Mouse (Mus musculus) neural tube, embryonic 11.5 days (tissue): ENCODE measurements around the gene Ube2b. TPM values are rescaled to one million over a fixed set of nuclear protein-coding genes. Genes with fewer than 3 reads are reported as not detected.
A peak's percentile ranks its signal among the peaks of the same experiment; 100 is the strongest.

ENCODE experiments used
- ATAC-seq: fragments of 200-750 bp; cut with Nextera tagmentation; 2 replicates; pipeline ENCODE4 v1.8.0; 2017; ENCODE audit warnings: moderate number of reproducible peaks, mild to moderate bottlenecking, moderate TSS enrichment, moderate library complexity; ENCODE audit not compliant: insufficient read depth, low FRiP score, low TSS enrichment
- DNase-seq: peaks from one replicate; pipeline ENCODE4 v3.0.0-alpha.2; 2015; ENCODE audit warnings: low spot score
- H3K27ac ChIP-seq: fragments of 300-500 bp; sonication (generic); 2 replicates; pipeline ENCODE4 v1.5.1; 2014; ENCODE audit warnings: low read depth, mild to moderate bottlenecking, low read length
- H3K27me3 ChIP-seq: fragments of 300-500 bp; sonication (generic); 2 replicates; pipeline ENCODE4 v1.6.1; 2014; ENCODE audit warnings: mild to moderate bottlenecking, low read length, mixed read lengths; ENCODE audit not compliant: control insufficient read depth, insufficient read depth
- H3K36me3 ChIP-seq: fragments of 300-500 bp; sonication (generic); 2 replicates; pipeline ENCODE4 v1.6.1; 2014; ENCODE audit warnings: mild to moderate bottlenecking, low read length, moderate library complexity, mixed read lengths; ENCODE audit not compliant: control insufficient read depth, insufficient read depth
- H3K4me1 ChIP-seq: fragments of 300-500 bp; sonication (generic); 2 replicates; pipeline ENCODE4 v1.6.1; 2014; ENCODE audit warnings: low read length, mixed read lengths; ENCODE audit not compliant: control insufficient read depth, insufficient read depth
- H3K4me2 ChIP-seq: fragments of 300-500 bp; sonication (generic); 2 replicates; pipeline ENCODE4 v1.6.1; 2014; ENCODE audit warnings: low read depth, mild to moderate bottlenecking, moderate library complexity
- H3K4me3 ChIP-seq: fragments of 300-500 bp; sonication (generic); 2 replicates; pipeline ENCODE4 v1.5.1; 2014; ENCODE audit warnings: low read depth, low read length
- H3K9ac ChIP-seq: fragments of 300-500 bp; sonication (generic); 2 replicates; pipeline ENCODE4 v1.6.1; 2014; ENCODE audit warnings: mild to moderate bottlenecking, low read length
- H3K9me3 ChIP-seq: fragments of 300-500 bp; sonication (generic); 2 replicates; pipeline ENCODE4 v1.6.1; 2016; ENCODE audit warnings: low read length; ENCODE audit not compliant: control insufficient read depth
- WGBS: fragments of 180-500 bp; shearing (Covaris S2); extraction: QIAGEN DNeasy Blood & Tissue Kit; methylation state at CpG from one replicate; pipeline ENCODE4 v1.1.7; 2014; 5-methylcytosine and 5-hydroxymethylcytosine counted together
- polyA plus RNA-seq: library from polyadenylated mRNA; unstranded; fragments of >200 nt; fragmentation: Nextera tagmentation; extraction: Ambion mirVana; gene quantifications from 2 replicates; pipeline ENCODE4 v1.2.1, GENCODE M21; 2014

The Ube2b gene
- polyA plus RNA-seq: 178 and 187 TPM in 2 replicates

DNA sequence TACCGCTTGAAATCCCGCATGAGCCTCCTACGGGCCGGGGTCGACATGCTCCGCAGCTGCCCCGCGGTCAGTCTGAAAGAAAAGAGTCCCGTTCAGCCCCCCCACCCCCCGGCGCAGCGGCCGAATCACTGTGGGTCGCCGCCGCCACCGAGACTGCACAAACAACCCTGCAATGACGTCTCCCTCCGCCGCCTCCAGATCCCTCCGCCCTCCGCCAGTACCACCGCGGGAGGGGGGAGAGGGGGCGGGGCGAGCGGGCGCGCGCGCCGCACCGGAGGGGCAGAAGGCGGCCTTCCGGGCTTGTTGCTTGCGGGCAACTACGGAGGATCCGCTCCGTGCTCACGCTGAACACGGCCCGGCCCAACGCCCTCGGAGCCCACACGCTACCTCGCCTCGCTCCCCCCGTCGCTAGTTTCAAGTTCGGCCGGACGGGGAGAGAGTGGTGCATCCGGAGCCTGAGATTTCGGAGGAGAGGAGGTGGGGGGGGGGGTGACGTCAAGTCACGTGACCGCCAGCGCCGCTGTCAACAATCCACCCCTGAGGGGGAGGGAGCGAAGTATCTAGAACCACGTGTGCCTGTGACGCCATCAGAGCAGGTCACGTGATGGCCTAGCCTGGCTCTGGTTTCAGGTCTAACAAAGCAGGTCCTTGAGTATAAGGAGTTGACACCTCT is at the start of gene Ube2b:
Gene Ube2b (minus strand): TSS at position 473 of the 673 bp plus-strand sequence.
- Histone ChIP-seq H3K4me1 (peaks cover 14% of the 10 kb centered on the region; the same call in 1 of the 2 replicates), H3K4me3 (peak within 1 kb of the TSS; percentile 94), H3K27ac (peak within 1 kb of the TSS; percentile 85), H3K27me3 (no peaks in the 10 kb centered on the region), H3K9ac (peak within 1 kb of the TSS; percentile 92), H3K36me3 (peaks cover 6% of the 10 kb centered on the region), H3K9me3 (no peaks in the 10 kb centered on the region), H3K4me2 (peak within 1 kb of the TSS; percentile 60)
- peak; percentile 76 for ATAC-seq
- WGBS: under 1% methylated on average over 54 of the region's 63 CpGs
- peak; percentile 96 for DNase-seq

DNA sequence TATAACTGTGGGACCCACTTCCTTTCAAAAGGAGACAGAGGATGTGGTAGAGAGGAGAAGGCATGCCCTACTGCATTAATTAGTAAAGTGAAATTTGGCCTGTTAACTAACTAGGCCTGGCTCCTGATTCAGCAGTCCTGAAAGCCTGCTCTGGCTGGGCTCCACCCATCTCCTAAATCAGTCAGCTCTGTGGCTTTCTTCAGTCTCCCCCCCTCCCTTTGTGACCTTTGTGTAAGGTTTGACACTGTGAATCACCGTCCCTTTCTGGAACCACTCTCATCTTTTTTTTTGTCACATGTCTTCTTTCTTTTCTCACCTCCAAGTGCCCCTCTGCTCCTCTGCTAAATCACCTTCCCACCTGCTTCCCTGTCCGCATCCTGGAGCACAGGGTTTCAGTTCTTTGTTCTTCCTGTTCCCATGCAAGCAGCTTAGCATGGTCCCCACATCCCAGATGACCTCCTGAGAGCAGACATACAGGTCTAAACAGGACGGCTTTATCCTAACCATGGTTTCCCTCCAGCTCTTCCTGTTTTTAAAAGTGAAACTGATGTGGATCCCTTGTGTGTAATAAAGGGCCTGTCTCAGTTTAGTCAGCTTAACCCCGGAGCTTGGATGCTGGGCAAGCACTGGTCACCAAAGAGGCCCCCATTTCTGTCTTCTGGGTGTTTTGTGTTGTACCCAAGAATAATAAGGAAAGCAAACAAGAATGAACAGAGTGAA is 46.0 kb upstream of the Ube2b start:
- no peaks in the 10 kb centered on the region for H3K9me3 ChIP-seq
- no peaks in the 10 kb centered on the region for H3K27me3 ChIP-seq
- 27% methylated on average over 4 of the region's 4 CpGs for WGBS
- H3K27ac ChIP-seq: no peak overlapping the region
- ATAC-seq: no peak
- H3K36me3 ChIP-seq: no peaks in the 10 kb centered on the region
- H3K9ac ChIP-seq: no peak overlapping the region
- no peaks in the 10 kb centered on the region for H3K4me1 ChIP-seq
- H3K4me2 ChIP-seq: no peak overlapping the region
- no peak overlapping the region for H3K4me3 ChIP-seq
- DNase-seq: no peak

DNA sequence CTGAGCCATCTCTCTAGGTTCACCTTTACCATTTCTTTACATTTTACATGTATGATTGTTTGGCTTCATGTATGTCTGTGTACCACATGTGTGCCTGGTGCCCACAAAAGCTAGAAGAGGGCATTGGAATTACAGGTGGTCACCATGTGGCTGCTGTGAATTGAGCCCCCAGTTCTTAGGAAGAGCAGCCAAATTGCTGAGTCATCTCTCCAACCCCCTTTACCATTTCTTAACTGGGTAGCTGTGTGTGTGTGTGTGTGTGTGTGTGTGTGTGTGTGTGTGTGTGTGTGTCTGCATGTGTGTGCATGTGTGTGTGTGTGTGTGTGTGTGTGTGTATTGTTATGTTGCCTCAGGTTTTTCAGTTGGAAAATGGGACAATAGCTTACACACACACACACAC is 43.6 kb upstream of the Ube2b start:
- ATAC-seq (no peak), DNase-seq (no peak)
- Histone ChIP-seq H3K9me3 (no peaks in the 10 kb centered on the region), H3K4me3 (no peak overlapping the region), H3K9ac (no peak overlapping the region), H3K27me3 (no peaks in the 10 kb centered on the region), H3K27ac (no peak overlapping the region), H3K4me2 (no peak overlapping the region), H3K4me1 (no peaks in the 10 kb centered on the region), H3K36me3 (no peaks in the 10 kb centered on the region)

DNA sequence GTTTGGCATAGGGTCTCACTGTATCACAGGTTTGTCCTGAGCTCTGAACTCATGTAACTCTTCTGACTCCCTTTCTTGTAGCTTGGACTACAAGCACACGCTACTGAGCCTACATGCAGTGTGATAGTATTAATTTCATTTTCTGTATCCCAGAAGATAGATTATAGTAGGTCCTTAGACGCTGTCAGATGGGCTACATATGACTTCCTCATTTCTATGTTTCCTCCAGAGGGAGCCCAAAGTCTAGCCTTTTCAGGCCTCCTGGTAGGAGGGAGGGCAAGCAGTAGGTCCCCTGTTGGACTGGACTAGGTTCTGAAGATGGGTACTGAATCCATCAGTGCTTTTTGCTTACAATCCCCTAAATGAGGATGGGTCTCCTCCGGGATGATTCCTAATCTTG is 42.7 kb upstream of the Ube2b start:
- Histone ChIP-seq H3K4me2 (no peak overlapping the region), H3K27me3 (no peaks in the 10 kb centered on the region), H3K4me1 (no peaks in the 10 kb centered on the region), H3K27ac (no peak overlapping the region), H3K36me3 (no peaks in the 10 kb centered on the region), H3K4me3 (no peak overlapping the region), H3K9ac (no peak overlapping the region), H3K9me3 (no peaks in the 10 kb centered on the region)
- ATAC-seq (no peak), DNase-seq (no peak)
- 86% methylated on average over 3 of the region's 3 CpGs for WGBS

DNA sequence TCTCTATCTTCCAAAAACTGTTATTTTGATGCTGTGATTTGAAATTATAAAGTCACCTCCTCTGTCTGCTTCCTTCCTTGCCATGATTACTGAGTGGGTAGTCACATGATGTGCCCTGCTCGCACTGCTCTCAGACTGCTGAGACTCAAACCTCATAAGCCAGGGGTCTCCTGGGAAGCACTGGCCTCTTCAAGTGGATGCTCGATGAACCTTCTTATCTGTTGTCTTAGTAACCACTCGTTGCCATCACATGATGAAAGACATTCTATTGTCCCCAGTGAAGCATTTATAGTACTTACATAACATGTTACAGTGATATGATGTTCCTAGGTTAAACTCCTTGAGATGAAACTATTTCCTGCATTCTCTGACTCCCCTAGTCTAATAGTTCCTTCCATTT is 37.1 kb upstream of the Ube2b start:
- Histone ChIP-seq H3K36me3 (no peaks in the 10 kb centered on the region), H3K27me3 (no peaks in the 10 kb centered on the region), H3K9me3 (no peaks in the 10 kb centered on the region), H3K4me3 (no peak overlapping the region), H3K4me1 (no peaks in the 10 kb centered on the region), H3K9ac (no peak overlapping the region), H3K4me2 (no peak overlapping the region), H3K27ac (no peak overlapping the region)
- no peak for DNase-seq
- 54% methylated on average over 3 of the region's 3 CpGs for WGBS
- no peak for ATAC-seq

DNA sequence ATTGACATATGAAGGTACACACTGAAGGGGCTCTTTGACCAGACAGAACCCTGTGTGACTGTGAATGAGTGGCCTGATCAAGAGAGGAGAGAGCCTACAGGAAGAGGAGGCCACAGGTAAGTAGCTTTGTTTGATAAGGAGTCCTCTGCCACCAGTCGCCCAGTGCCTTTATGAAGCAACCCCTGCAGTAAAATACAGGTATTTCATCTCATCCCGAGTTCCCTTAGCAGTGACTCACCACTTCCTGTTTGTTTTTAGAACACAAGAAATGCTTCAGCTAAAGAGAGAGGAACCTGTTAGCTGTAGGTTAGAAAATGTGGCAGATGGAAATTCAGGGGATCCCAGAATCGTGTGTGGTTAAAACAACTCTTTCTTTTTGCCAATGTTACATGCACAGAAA is 35.3 kb upstream of the Ube2b start:
- no peak overlapping the region for H3K4me3 ChIP-seq
- WGBS: 78% methylated on average over 3 of the region's 3 CpGs
- H3K9me3 ChIP-seq: no peaks in the 10 kb centered on the region
- H3K9ac ChIP-seq: no peak overlapping the region
- ATAC-seq: no peak
- H3K4me1 ChIP-seq: no peaks in the 10 kb centered on the region
- no peaks in the 10 kb centered on the region for H3K36me3 ChIP-seq
- no peaks in the 10 kb centered on the region for H3K27me3 ChIP-seq
- DNase-seq: no peak
- no peak overlapping the region for H3K4me2 ChIP-seq
- no peak overlapping the region for H3K27ac ChIP-seq

DNA sequence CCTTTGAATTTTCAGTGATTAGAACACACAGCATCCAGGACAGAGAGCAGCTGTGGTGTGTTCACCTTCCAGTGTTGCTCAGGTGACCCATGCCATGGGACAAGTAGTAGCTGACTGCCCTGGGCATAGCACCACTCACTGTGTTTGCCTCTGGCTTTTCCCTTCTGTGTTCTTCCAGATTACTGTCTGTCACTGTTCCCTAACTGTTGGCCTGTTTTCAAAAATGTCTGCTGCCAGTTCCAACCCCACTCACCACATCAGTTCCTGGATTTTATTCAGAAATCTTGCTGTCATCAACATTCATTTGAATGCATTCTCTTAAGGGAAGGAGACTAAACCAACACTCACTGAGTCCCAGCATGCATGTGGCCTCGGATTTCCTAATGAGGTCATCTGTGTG is 33.4 kb upstream of the Ube2b start:
- ATAC-seq: no peak
- no peak overlapping the region for H3K4me2 ChIP-seq
- H3K9ac ChIP-seq: no peak overlapping the region
- 89% methylated on average over 1 of the region's 1 CpGs for WGBS
- no peak overlapping the region for H3K4me3 ChIP-seq
- H3K36me3 ChIP-seq: no peaks in the 10 kb centered on the region
- no peaks in the 10 kb centered on the region for H3K27me3 ChIP-seq
- no peaks in the 10 kb centered on the region for H3K4me1 ChIP-seq
- no peak for DNase-seq
- no peak overlapping the region for H3K27ac ChIP-seq
- no peaks in the 10 kb centered on the region for H3K9me3 ChIP-seq

DNA sequence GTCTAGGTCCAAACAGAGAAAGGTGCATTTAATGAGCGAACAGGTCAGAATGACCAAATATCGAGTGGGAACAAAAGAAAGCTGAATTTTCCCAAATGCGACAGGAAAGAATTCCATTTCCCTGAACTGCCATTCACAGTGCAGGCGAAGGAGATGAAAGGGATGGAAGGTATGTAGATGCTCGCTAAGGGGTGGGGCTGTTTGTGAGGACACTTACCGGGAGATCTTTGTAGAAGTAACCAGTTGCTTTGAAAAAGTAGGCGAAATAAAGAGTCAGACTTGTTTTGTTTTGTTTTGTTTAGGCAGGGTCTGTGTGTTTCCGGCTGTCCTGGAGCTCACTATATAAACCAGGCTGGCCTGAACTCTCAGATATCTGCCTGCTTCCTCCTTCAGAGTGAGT is 31.8 kb upstream of the Ube2b start:
- no peak overlapping the region for H3K4me2 ChIP-seq
- no peak for ATAC-seq
- H3K36me3 ChIP-seq: no peaks in the 10 kb centered on the region
- DNase-seq: no peak
- H3K4me3 ChIP-seq: no peak overlapping the region
- H3K27me3 ChIP-seq: no peaks in the 10 kb centered on the region
- H3K9ac ChIP-seq: no peak overlapping the region
- H3K9me3 ChIP-seq: no peaks in the 10 kb centered on the region
- H3K4me1 ChIP-seq: no peaks in the 10 kb centered on the region
- no peak overlapping the region for H3K27ac ChIP-seq
- WGBS: 63% methylated on average over 8 of the region's 8 CpGs

DNA sequence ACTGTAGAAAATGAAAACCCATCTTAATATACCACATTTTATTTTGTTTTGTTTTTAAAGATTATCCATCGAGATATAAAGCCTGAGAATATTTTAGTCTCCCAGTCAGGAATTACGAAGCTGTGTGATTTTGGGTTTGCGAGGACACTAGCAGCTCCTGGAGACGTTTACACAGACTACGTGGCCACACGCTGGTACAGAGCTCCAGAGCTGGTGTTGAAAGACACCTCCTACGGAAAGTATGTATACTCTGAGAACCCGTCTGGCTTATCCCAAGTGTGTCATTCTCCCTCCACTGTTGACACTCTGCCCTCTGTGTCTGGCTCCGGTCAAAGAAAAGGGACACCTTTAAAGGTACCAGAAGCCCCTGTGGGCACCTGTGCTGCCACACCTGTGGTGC is 17.7 kb upstream of the Ube2b start:
- Histone ChIP-seq H3K4me1 (no peaks in the 10 kb centered on the region), H3K9ac (no peak overlapping the region), H3K27me3 (no peaks in the 10 kb centered on the region), H3K4me3 (no peak overlapping the region), H3K9me3 (no peaks in the 10 kb centered on the region), H3K36me3 (no peaks in the 10 kb centered on the region), H3K27ac (no peak overlapping the region), H3K4me2 (no peak overlapping the region)
- no peak for ATAC-seq
- DNase-seq: no peak
- 86% methylated on average over 9 of the region's 9 CpGs for WGBS
